Mouse (Mus musculus) urinary bladder, postnatal 25 days (tissue): Measurements from ENCODE around the gene Nudt16.
"Not testable (repeated sequence)": the region's sequence is repeated elsewhere in the genome, so short reads cannot be mapped to it uniquely, and the experiment has no call there.

Source experiments
- DNase-seq: peaks from one replicate; pipeline ENCODE4 v3.0.0; 2022; ENCODE audit warnings: low spot score

Gene Nudt16

DNA sequence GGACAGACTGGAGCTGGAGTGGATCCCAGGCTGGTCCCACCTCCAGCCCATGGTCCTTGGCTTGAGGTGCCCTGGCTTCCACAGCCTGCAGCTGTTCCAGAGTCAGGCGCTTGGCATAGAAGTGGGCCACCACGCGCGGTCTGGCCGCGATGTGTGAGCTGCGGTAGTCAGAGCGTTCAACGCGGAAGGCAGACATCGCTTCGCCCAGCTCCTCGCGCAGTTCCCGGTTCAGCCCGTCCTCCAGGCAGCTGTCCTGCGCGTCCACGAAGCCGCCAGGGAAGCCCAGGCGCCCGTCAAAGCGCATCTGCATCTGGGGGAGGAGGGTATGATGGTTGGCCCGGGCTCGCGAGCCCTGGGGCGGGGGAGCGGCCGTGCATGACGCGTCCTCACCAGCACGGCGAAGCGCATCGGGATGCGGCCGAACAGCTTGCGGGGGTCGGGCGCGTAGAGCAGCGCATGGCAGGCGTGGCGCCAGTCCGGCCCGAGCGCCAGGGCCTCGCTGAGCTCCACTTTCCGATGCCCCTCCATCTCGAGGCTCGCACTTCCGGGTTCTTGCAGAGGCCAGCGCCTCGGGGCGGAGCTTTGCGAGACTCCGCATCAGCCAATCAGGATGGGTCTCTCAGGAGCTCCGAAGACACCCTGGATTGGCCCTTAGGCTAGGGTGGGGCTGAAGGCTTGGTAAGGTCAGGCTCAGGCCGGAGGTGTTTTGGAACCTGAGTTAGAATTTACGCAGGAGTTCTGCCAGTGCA, at the start of gene Nudt16:
Gene Nudt16 (minus strand): TSS at position 572 of the 749 bp plus-strand sequence.
- peak; percentile 82 for DNase-seq

DNA sequence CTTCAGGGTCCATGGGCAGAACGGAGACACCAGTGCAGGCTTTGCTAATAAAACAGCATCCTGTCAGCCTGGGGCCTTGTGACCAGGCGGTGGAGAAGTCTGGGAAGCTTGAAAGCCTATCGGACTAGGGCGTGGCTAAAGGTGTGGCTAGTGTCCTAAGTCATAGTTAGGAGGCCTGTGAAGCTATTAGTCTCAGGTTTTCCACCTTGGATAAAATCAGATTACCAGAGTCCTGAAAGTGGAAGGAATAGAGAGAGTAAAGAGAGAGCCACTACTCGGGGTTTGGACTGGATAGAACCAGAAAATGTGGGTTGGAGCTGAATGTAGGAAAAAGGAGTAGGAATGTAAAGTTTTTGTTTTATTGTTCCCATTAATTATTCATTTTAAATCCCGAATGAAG, 13.4 kb upstream of the Nudt16 start, which contains the start of gene 1700080E11Rik:
Gene 1700080E11Rik (minus strand): TSS at position 101 of the 400 bp plus-strand sequence.
- no peak for DNase-seq

DNA sequence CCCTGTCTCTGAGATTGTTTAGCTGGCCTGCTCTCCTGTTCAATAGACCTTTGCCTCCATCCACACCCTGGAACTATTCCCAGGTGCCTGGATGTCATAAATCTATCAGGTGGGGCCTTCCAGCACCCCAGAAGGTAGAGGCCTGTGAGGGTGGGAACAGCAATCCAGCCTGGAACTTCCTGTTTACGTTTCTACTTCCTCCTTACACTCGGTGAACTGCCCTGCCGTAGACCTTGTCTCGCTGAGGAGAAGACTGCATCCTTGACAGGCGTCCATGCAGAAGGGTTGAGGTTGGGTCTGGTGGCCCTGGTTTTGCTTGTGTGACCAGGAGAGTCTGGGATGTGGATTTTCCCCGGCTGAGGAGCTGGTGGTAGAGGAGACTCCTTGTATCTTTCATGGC, 7.6 kb upstream of the Nudt16 start:
- no peak for DNase-seq

DNA sequence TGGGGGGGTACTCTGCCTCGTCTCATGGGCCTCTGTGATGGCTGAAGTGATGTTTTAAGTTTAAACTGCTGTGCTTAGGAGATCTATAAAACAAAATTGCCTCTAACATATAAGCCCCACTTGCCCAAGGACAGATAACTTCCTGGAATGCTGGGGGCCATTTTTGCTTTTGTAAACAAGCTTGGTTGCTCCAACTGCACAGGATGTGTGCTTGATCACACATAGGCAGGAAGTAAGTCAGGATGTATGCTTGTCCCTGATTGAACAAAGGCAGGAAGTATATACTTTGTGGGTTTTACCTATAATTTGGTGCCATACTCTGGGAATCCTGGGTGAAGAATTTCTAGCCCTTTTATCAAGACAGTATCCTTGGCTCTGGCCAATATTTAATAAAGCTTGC, 4.8 kb upstream of the Nudt16 start:
- no peak for DNase-seq

DNA sequence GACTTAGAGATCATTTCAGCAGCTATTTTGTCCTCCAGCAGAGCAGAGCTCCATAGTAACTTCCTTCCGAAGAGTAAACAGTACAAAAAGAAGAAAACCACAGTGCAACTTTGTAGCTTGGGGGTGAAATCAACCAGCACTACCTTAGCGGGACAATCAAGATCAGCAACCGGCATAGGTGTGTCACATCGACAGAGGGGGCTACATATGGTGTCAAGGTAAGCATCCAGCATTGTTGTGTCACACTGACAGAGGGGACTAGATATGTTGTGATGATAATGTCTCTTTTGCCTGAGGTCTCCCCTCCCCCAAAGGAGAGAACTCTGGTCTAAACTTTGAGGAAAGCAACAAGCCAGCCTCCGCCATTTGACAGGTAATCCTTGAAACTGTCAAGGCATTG, 2.9 kb upstream of the Nudt16 start:
- DNase-seq, result no peak

DNA sequence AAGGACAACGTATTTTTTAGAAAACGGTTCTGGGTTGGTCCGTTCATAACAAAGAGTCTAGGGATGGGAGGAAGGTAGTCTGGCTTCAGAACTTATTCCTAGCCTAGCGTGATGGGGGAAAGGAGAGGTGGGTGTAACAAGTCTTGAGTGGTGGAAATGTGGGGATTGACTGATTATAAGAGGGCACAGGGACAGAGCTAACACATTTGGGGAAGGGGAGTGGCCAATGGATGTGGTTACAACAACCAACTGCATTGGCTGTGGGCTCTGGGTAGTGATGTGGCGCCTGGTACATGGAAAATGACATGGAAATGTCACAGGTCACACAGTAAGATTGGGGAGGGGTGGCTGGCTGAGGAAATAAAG, 361 bp upstream of the Nudt16 start:
- DNase-seq, result no peak

DNA sequence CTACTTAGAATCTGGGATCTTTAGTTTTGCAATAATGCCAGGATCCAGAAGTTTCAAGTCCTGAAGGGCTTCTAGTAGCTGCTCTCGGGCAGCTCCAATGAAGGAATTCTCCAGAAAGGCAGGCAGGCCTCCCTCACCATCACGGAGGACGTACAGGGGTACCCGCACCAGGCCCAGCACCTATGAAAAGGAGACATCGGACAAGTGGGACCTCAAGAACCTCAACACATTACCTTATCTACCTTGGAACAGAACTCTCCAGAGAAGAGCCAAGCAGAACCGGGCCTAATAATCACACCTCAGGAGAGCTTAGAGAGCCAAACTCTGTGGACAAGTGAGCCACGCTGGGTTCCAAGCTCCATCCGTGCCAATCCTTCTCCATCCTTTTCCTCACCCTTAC, 1.3 kb downstream of the Nudt16 start:
- no peak for DNase-seq

DNA sequence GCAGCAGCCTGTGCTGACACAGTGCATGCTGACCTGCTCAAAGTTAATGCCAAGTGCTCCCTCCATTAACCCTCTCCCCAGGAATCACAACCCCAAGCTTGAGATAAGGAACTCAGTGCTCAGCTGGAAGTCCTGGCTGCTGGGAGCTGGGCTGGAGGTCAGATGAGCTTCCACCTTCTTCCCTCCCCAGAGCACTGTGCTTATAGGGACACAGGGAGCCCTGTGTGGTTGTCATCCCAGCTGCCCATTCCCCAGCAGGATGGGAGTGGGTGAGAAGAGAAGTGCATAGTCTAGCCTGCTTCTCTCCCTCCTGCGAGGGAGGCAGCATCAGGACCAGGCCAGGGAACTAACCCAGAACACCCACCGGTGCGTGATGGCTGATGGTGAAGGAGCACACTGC, 6.4 kb downstream of the Nudt16 start:
- not testable (repeated sequence) for DNase-seq

DNA sequence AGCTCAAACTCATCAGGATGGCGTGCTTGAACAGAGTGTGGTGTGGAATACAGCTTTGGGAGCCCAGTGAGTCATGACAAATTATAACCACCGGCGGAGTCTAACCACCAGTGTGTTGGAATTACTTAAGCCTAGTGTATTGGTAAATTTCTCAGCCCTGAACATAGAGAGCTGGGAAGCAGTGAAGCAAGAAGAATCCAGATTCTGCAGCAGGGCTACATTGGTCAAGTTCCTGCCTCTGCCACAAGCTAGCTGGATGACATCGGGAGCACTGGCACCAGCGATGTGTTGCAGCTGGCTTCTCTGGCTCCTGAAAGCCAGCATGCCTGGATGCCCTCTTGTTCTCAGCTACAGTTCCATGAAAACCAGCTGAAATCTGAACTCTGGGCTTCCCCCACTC, 27.7 kb downstream of the Nudt16 start:
- DNase-seq, result no peak

DNA sequence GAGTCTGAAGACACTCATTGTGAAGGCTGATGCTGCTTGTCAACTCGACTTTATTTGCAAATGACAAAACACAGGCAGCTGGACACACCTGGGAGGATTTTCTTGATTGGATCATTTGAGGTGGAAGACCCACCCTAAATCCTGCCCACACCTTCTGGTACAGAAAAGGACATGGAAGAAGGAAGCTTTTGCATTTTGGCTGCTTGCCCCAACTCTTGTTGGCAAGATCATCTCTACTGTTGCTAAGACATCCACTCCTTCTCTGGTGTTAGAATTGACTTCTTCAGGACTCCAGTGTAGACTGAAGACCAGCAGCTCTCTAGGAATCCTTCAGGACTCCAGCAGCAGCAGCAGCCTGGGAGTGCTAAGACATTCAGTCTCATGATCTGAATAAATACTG, 29.7 kb downstream of the Nudt16 start:
- DNase-seq, result no peak

DNA sequence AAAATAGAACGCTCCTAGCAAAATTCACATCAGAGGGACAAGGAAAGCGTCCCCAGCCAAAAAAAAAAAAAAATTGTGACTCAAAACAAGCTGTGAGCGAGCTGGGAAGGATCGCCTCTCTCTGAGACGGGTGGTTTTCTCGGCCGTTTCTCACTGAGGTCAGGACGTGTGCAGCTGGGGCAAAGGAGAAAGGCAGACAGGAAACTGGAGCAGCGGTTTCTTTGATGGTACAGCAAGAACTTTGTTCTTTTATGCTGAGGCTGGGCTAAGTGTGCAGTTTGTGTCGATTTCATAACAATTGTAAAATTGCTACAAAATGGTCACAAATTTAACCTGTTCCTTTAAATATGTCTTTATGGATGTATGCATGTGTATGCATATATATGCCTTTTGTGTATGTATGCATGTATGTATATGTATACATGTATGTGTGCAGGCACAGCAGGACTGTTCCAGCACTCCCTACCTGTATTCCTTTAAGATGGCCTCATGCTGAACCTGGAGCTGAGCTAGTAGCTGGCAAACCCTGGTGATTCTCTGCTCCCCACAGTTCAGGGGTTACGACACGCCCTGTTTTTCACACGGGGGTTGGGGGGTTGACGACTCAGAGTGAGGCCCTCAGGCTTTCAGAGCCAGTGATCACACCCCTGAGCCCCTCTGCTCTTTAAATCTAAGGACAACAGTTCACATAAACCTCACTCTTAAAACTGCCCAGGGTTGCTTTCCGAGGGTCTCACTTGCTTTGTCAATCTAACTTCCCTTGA, 30.6 kb downstream of the Nudt16 start:
- DNase-seq, result no peak

DNA sequence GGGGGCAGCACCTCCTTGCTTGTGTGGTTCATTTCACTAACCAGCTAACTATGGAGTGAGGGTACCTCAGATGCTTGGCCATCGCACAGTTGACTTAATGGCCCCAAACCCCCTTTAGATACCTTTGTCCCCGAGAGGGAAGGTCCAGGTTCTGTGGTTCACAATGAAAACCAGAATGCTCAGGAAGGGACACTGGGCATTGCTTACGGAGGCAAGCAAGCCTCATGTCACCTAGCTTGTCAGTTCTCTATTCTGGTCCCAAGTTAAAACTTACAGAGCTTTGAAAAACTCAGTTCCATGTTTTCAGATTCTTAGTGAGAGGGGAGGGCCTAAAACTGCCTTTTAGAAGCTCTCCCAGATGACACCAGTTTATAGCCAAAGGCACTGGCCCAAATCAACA, 51.4 kb downstream of the Nudt16 start:
- no peak for DNase-seq
